Mouse (Mus musculus) MEL (cell line): Measurements from ENCODE around the gene Uba1. TPM values are rescaled to one million over a fixed set of nuclear protein-coding genes. Genes with fewer than 3 reads are reported as not detected.

Experiments
- DNase-seq: peaks from one replicate; pipeline ENCODE4 v3.0.0; 2011; ENCODE audit warnings: low read depth, low spot score
- H3K27ac ChIP-seq: 2 replicates; pipeline ENCODE4 v1.5.1; 2012; ENCODE audit warnings: low read depth, mild to moderate bottlenecking, control low read depth, low read length, moderate library complexity; ENCODE audit not compliant: control insufficient read depth
- H3K27me3 ChIP-seq, 2 experiments: fragments of 150-350 bp in 1 of 2; sonication (generic) in 1 of 2; 2 replicates each; pipeline ENCODE4 v1.6.1; 2012; ENCODE audit warnings: low read length in 2 of 2, mild to moderate bottlenecking in 2 of 2, improper control_type of control experiment in 1 of 2, moderate library complexity in 1 of 2; ENCODE audit not compliant: insufficient read depth in 2 of 2, control insufficient read depth in 1 of 2
- H3K36me3 ChIP-seq, 2 experiments: 2 replicates each; pipeline ENCODE4 v1.6.1; 2012 to 2014; ENCODE audit warnings: low read length in 2 of 2, improper control_type of control experiment in 1 of 2, inconsistent platforms in 1 of 2, mild to moderate bottlenecking in 1 of 2; ENCODE audit not compliant: insufficient read depth in 2 of 2, control insufficient read depth in 1 of 2
- H3K4me1 ChIP-seq, 2 experiments: fragments of 150-350 bp in 1 of 2; sonication (generic) in 1 of 2; 2 replicates each; pipeline ENCODE4 v1.6.1; 2012; ENCODE audit warnings: low read length in 2 of 2, improper control_type of control experiment in 1 of 2, mild to moderate bottlenecking in 1 of 2; ENCODE audit not compliant: insufficient read depth in 2 of 2, control insufficient read depth in 1 of 2
- H3K4me3 ChIP-seq, 2 experiments: fragments of 150-350 bp in 1 of 2; sonication (generic) in 1 of 2; 2 replicates each; pipeline ENCODE4 v1.5.1; 2012; ENCODE audit warnings: low read depth in 2 of 2, low read length in 2 of 2, mild to moderate bottlenecking in 2 of 2, moderate library complexity in 2 of 2, control low read depth in 1 of 2, improper control_type of control experiment in 1 of 2; ENCODE audit not compliant: control insufficient read depth in 1 of 2, insufficient read depth in 1 of 2
- H3K79me2 ChIP-seq: 2 replicates; pipeline ENCODE4 v1.6.1; 2012; ENCODE audit warnings: mild to moderate bottlenecking, low read length, moderate library complexity; ENCODE audit not compliant: control insufficient read depth, poor library complexity, insufficient read depth
- H3K9ac ChIP-seq: 2 replicates; pipeline ENCODE4 v1.6.1; 2012; ENCODE audit warnings: low read depth, mild to moderate bottlenecking, control low read depth, low read length, moderate library complexity; ENCODE audit not compliant: control insufficient read depth, poor library complexity, severe bottlenecking
- H3K9me3 ChIP-seq: fragments of 150-350 bp; sonication (generic); replicated peaks from 2 replicates; pipeline ENCODE4 v1.6.1; 2012; ENCODE audit warnings: mild to moderate bottlenecking, low read length, improper control_type of control experiment, moderate library complexity; ENCODE audit not compliant: insufficient read depth
- CHD1 ChIP-seq: IDR thresholded peaks from 2 replicates; pipeline ENCODE4 v1.6.1; 2012; ENCODE audit warnings: low read depth, mild to moderate bottlenecking, inconsistent platforms, low read length, improper control_type of control experiment
- CHD2 ChIP-seq: IDR thresholded peaks from 2 replicates; pipeline ENCODE4 v1.6.1; 2011; ENCODE audit warnings: low read length, improper control_type of control experiment
- ELF1 ChIP-seq: IDR thresholded peaks from 2 replicates; pipeline ENCODE4 v1.6.1; 2014; ENCODE audit warnings: low read depth, mild to moderate bottlenecking, inconsistent platforms, low read length, improper control_type of control experiment, moderate library complexity
- EP300 ChIP-seq, 2 experiments: IDR thresholded peaks; 2 replicates each; pipeline ENCODE4 v1.6.1; 2011; ENCODE audit warnings: improper control_type of control experiment in 2 of 2, low read length in 2 of 2, low read depth in 1 of 2, mild to moderate bottlenecking in 1 of 2
- ETS1 ChIP-seq: IDR thresholded peaks from 2 replicates; pipeline ENCODE4 v1.6.1; 2012; ENCODE audit warnings: low read depth, mild to moderate bottlenecking, inconsistent platforms, low read length, improper control_type of control experiment, moderate library complexity
- GABPA ChIP-seq: IDR thresholded peaks from 2 replicates; pipeline ENCODE4 v1.6.1; 2012; ENCODE audit warnings: low read depth, mild to moderate bottlenecking, inconsistent platforms, low read length, improper control_type of control experiment, moderate library complexity
- GATA1 ChIP-seq: IDR thresholded peaks from 2 replicates; pipeline ENCODE4 v1.6.1; 2011; ENCODE audit warnings: low read depth, low read length, improper control_type of control experiment
- HCFC1 ChIP-seq: IDR thresholded peaks from 2 replicates; pipeline ENCODE4 v1.6.1; 2012; ENCODE audit warnings: low read depth, mild to moderate bottlenecking, inconsistent platforms, low read length, improper control_type of control experiment, moderate library complexity
- JUND ChIP-seq: IDR thresholded peaks from 2 replicates; pipeline ENCODE4 v1.6.1; 2011; ENCODE audit warnings: low read depth, mild to moderate bottlenecking, improper control_type of control experiment, low read length
- KAT2A ChIP-seq: conservative IDR thresholded peaks from 2 replicates; pipeline ENCODE4 v1.6.1; 2012; ENCODE audit warnings: low read depth, low read length, improper control_type of control experiment, inconsistent platforms
- MAX ChIP-seq: IDR thresholded peaks from 2 replicates; pipeline ENCODE4 v1.6.1; 2011; ENCODE audit warnings: low read length, improper control_type of control experiment
- MEF2A ChIP-seq: IDR thresholded peaks from 2 replicates; pipeline ENCODE4 v1.6.1; 2014; ENCODE audit warnings: low read depth, mild to moderate bottlenecking, inconsistent platforms, low read length, improper control_type of control experiment; ENCODE audit not compliant: poor library complexity, insufficient replicate concordance, severe bottlenecking; ENCODE audit errors: extremely low read depth
- MXI1 ChIP-seq: IDR thresholded peaks from 2 replicates; pipeline ENCODE4 v1.6.1; 2011; ENCODE audit warnings: mild to moderate bottlenecking, low read depth, low read length, improper control_type of control experiment
- MYB ChIP-seq: IDR thresholded peaks from 2 replicates; pipeline ENCODE4 v1.6.1; 2011; ENCODE audit warnings: mild to moderate bottlenecking, low read depth, low read length, improper control_type of control experiment
- NELFE ChIP-seq: IDR thresholded peaks from 2 replicates; pipeline ENCODE4 v1.6.1; 2011; ENCODE audit warnings: low read depth, low read length, improper control_type of control experiment
- NRF1 ChIP-seq: IDR thresholded peaks from 2 replicates; pipeline ENCODE4 v1.6.1; 2014; ENCODE audit warnings: low read depth, mild to moderate bottlenecking, inconsistent platforms, low read length, improper control_type of control experiment, moderate library complexity; ENCODE audit not compliant: poor library complexity, insufficient read depth, severe bottlenecking
- POLR2AphosphoS2 ChIP-seq: IDR thresholded peaks from 2 replicates; pipeline ENCODE4 v1.6.1; 2011; ENCODE audit warnings: low read length, improper control_type of control experiment
- RAD21 ChIP-seq: IDR thresholded peaks from 2 replicates; pipeline ENCODE4 v1.6.1; 2011; ENCODE audit warnings: mild to moderate bottlenecking, low read depth, low read length, improper control_type of control experiment
- SIN3A ChIP-seq: IDR thresholded peaks from 2 replicates; pipeline ENCODE4 v1.6.1; 2012; ENCODE audit warnings: low read length, improper control_type of control experiment, inconsistent platforms
- TAL1 ChIP-seq: IDR thresholded peaks from 2 replicates; pipeline ENCODE4 v1.6.1; 2012; ENCODE audit warnings: mild to moderate bottlenecking, inconsistent platforms, low read length, moderate library complexity, mixed read lengths
- TBP ChIP-seq: IDR thresholded peaks from 2 replicates; pipeline ENCODE4 v1.8.0; 2011; ENCODE audit warnings: low read depth, low read length, improper control_type of control experiment
- TCF12 ChIP-seq: IDR thresholded peaks from 2 replicates; pipeline ENCODE4 v1.6.1; 2014; ENCODE audit warnings: low read depth, mild to moderate bottlenecking, inconsistent platforms, low read length, improper control_type of control experiment, moderate library complexity
- USF2 ChIP-seq, 2 experiments: IDR thresholded peaks; 2 replicates each; pipeline ENCODE4 v1.6.1; 2011 to 2012; ENCODE audit warnings: improper control_type of control experiment in 2 of 2, low read length in 2 of 2, borderline replicate concordance in 1 of 2, inconsistent platforms in 1 of 2, low read depth in 1 of 2, mild to moderate bottlenecking in 1 of 2; ENCODE audit not compliant: insufficient read depth in 1 of 2
- ZC3H11A ChIP-seq: IDR thresholded peaks from 2 replicates; pipeline ENCODE4 v1.6.1; 2012; ENCODE audit warnings: low read depth, mild to moderate bottlenecking, inconsistent platforms, low read length, improper control_type of control experiment
- ZNF384 ChIP-seq: IDR thresholded peaks from 2 replicates; pipeline ENCODE4 v1.6.1; 2012; ENCODE audit warnings: low read depth, mild to moderate bottlenecking, inconsistent platforms, low read length, improper control_type of control experiment
- polyA plus RNA-seq, 2 experiments: library from polyadenylated mRNA; stranded (reverse) in 1 of 2; unstranded in 1 of 2; fragments of >175 nt in 1 of 2; fragments of >200 nt in 1 of 2; gene quantifications; 2 replicates each; pipeline versions ENCODE4 v1.2.1 to v1.2.4; 2012; ENCODE audit warnings: low replicate concordance in 2 of 2, low read depth in 1 of 2; ENCODE audit not compliant: insufficient read length in 2 of 2, insufficient read depth in 1 of 2, missing spikeins in 1 of 2
- total RNA-seq: library from RNA; depleted of rRNA; stranded (reverse); fragments of 300-350 nt; gene quantifications from 2 replicates; pipeline ENCODE4 v1.2.3, GENCODE M21; 2012

The Uba1 gene
- total and polyA plus RNA-seq, 3 experiments = 269 to 704 (median 530) TPM

- no peak for TF ChIP-seq MAX
- peak; percentile 48 for TF ChIP-seq TCF12
- TF ChIP-seq NRF1 = peak; percentile 11; the same call in 1 of the 2 replicates
- peak; percentile 59; the same call in 1 of the 2 replicates for TF ChIP-seq ETS1
- peak; percentile 77 for TF ChIP-seq ZC3H11A
- TF ChIP-seq ELF1 = peak; percentile 79
- peak; percentile 87 for TF ChIP-seq NELFE
- TF ChIP-seq ZNF384 = peak; percentile 57
- TF ChIP-seq JUND = no peak
- peak in 1 of 2 experiments; percentile 23; a peak in 1 of 4 replicates for TF ChIP-seq EP300 (IDR thresholded peaks at IDR 0.05; ENCODE audit: low read depth in 1 of 2, low read length in 2 of 2)
- TF ChIP-seq, all 39 proteins: peak for 22
Observed at GRCm38 (mm10) chrX:20662716-20663443, 4.8 kb downstream of the Uba1 start (continued).

DNA sequence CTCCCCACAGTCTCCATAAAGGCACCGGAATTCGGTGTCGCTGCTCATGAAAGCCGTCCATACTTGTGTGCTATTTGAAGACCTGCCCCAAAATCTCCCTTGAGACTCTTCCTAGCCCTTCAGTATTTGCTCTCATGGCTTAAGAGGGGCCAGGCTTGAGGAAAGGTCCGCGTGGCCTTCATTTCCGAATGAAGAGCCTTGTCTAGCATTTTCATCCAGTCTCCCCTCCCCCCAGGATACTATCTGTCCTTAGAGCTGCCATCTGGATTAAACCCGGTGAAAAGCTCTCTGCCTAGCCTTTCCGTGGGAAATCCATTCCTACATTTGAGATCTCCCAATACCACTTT, 5.3 kb downstream of the Uba1 start:
- peaks cover 20 to 47% of the 10 kb centered on the region in 2 experiments for H3K36me3 ChIP-seq
- H3K27ac ChIP-seq = peak overlapping the region; percentile 81
- peaks cover 13 to 32% of the 10 kb centered on the region in 2 experiments for H3K4me1 ChIP-seq
- H3K27me3 ChIP-seq = no peaks in the 10 kb centered on the region
- H3K79me2 ChIP-seq = peaks cover 32% of the 10 kb centered on the region
- TF ChIP-seq GABPA = no peak
- TF ChIP-seq ETS1 = no peak
- TF ChIP-seq TBP = 0 out of 2 replicates have a peak, but pooled peaks have one; percentile 14
- no peak for TF ChIP-seq TAL1
- peak overlapping the region; percentile 72 to 85 for H3K4me3 ChIP-seq
- DNase-seq = no peak
- peak overlapping the region; percentile 96 for H3K9ac ChIP-seq
- no peaks in the 10 kb centered on the region for H3K9me3 ChIP-seq

GRCm38 (mm10) chrX:20687519-20688067, 29.5 kb downstream of the Uba1 start, which contains the start of gene Cdk16:
Cdk16 (plus strand) TSS chrX:20687954.
- H3K9me3 ChIP-seq = no peaks in the 10 kb centered on the region
- peaks cover 8 to 16% of the 10 kb centered on the region in 2 experiments for H3K4me1 ChIP-seq
- peaks cover 27% of the 10 kb centered on the region for H3K79me2 ChIP-seq
- DNase-seq = peak; percentile 99
- H3K27ac ChIP-seq = peak within 1 kb of the TSS; percentile 94
- no peaks in the 10 kb centered on the region for H3K27me3 ChIP-seq
- peak within 1 kb of the TSS; percentile 90 to 91 for H3K4me3 ChIP-seq
- peaks cover 0 to 22% of the 10 kb centered on the region in 2 experiments; a peak in 3 of 4 replicates for H3K36me3 ChIP-seq
- peak within 1 kb of the TSS; percentile 97 for H3K9ac ChIP-seq
- peak; percentile 59; the same call in 1 of the 2 replicates for TF ChIP-seq SIN3A
- TF ChIP-seq ZNF384 = peak; percentile 30; the same call in 1 of the 2 replicates
- TF ChIP-seq GATA1 = no peak
- TF ChIP-seq MXI1 = peak; percentile 23; the same call in 1 of the 2 replicates
- no peak for TF ChIP-seq ZC3H11A
- TF ChIP-seq RAD21 = no peak
- peak; percentile 70; the same call in 1 of the 2 replicates for TF ChIP-seq MAX
- TF ChIP-seq MYB = no peak
- peak; percentile 29; the same call in 1 of the 2 replicates for TF ChIP-seq CHD2
- TF ChIP-seq EP300 (IDR thresholded peaks at IDR 0.05; ENCODE audit: low read depth in 1 of 2, low read length in 2 of 2) = 0 out of 4 replicates have a peak, but pooled peaks of 1 of the 2 experiments have one; percentile 2
- TF ChIP-seq TBP = peak; percentile 59
- TF ChIP-seq ETS1 = no peak; the same call in 1 of the 2 replicates
- TF ChIP-seq POLR2AphosphoS2 = peak; percentile 52; the same call in 1 of the 2 replicates
- TF ChIP-seq USF2 (IDR thresholded peaks at IDR 0.05; ENCODE audit: borderline replicate concordance in 1 of 2, insufficient read depth in 1 of 2, low read depth in 1 of 2, low read length in 2 of 2) = no peak
- no peak for TF ChIP-seq NRF1
- no peak; the same call in 1 of the 2 replicates for TF ChIP-seq KAT2A
- no peak for TF ChIP-seq CHD1
- peak; percentile 73 for TF ChIP-seq HCFC1
- no peak for TF ChIP-seq MEF2A
